Mouse (Mus musculus): ENCODE results near the gene Dppa5a. TPM values are rescaled to one million over a fixed set of nuclear protein-coding genes. Genes with fewer than 3 reads are reported as not detected.
"Not testable (repeated sequence)": the region's sequence is repeated elsewhere in the genome, so short reads cannot be mapped to it uniquely, and the experiment has no call there.

Dppa5a gene
- not detected in 2 replicates for polyA plus RNA-seq (2016; fragmentation: Nextera tagmentation; extraction: Ambion mirVana)

DNA sequence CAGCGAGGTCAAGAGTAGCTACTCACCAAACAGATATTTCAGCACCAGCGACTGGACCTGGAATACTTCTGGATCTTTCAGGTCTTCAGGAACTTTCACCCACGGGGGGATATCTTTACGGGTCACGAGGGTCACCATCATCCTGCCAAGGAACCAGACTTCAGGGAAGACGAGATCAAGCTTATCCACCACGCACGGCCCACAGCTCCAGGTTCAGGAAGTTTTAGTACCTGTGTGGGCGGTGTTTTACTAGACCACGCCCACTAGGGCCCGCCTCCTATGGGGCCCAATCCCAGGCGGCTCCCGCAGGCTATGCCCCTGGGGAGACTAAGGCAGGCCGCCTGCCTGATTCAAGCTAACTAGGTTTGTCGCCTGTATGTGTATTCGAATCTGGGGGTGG lies at the start of gene Dppa5a:
TSS of gene Dppa5a (minus strand) at position 219 of the 400 bp plus-strand sequence.
- not testable (repeated sequence) for H3K4me3 ChIP-seq; H3K4me2 ChIP-seq; H3K27ac ChIP-seq; H3K4me1 ChIP-seq; H3K27me3 ChIP-seq (replicated peaks); H3K36me3 ChIP-seq; H3K9ac ChIP-seq; ATAC-seq; H3K9me3 ChIP-seq (replicated peaks)
- 72% methylated on average over 16 of the region's 16 CpGs for WGBS (ENCODE audit: insufficient replicate concordance)

DNA sequence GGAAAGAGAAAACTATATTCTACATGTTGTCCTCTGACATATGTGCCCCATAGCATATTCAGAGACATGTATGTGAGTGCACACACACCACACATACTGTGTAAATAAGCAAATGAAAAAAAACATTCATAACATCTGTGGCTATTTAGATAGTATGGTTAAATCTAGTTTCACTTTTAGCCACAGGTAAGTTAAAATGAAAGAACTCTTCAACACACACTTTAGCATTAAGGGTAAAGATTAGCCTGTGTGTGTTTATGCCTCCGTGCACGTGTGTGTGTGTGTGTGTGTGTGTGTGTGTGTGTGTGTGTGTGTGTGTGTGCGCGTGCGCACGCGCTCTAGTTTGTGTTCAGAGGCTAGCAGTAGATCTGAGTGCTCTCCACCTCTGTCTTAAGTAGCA lies 33.6 kb upstream of the Dppa5a start:
- Histone ChIP-seq H3K36me3 (no peaks in the 10 kb centered on the region), H3K9me3 (replicated peaks) (no peaks in the 10 kb centered on the region), H3K9ac (no peak overlapping the region), H3K4me2 (no peak overlapping the region), H3K4me3 (no peak overlapping the region), H3K27me3 (replicated peaks) (peaks cover 30% of the 10 kb centered on the region), H3K27ac (no peak overlapping the region), H3K4me1 (no peaks in the 10 kb centered on the region)
- no peak for ATAC-seq
- WGBS (ENCODE audit: insufficient replicate concordance): 75% methylated on average over 7 of the region's 7 CpGs

DNA sequence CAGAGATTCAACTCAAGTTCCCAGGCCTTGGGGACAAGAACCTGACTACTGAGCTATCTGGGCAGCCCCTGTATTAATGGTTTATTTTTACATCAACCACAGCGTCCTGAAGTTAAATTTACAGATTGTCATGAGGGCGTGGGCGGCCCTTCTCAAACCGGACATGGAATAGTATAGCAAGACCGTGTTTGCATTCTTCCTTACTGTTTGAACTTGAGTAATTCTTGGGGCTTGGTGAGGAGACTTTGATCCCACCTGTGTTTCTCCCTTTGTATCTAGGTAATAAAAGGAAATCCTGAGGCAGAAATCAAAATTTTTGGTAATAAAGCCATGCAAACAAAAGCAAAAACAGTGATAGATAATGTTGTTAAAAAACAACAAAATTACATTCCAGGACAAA lies 32.6 kb upstream of the Dppa5a start:
- Histone ChIP-seq H3K27ac (no peak overlapping the region), H3K4me3 (no peak overlapping the region), H3K4me2 (no peak overlapping the region), H3K9ac (no peak overlapping the region), H3K9me3 (replicated peaks) (no peaks in the 10 kb centered on the region), H3K4me1 (peaks cover 8% of the 10 kb centered on the region), H3K36me3 (no peaks in the 10 kb centered on the region), H3K27me3 (replicated peaks) (peaks cover 40% of the 10 kb centered on the region)
- 67% methylated on average over 5 of the region's 5 CpGs for WGBS (ENCODE audit: insufficient replicate concordance)
- no peak for ATAC-seq

DNA sequence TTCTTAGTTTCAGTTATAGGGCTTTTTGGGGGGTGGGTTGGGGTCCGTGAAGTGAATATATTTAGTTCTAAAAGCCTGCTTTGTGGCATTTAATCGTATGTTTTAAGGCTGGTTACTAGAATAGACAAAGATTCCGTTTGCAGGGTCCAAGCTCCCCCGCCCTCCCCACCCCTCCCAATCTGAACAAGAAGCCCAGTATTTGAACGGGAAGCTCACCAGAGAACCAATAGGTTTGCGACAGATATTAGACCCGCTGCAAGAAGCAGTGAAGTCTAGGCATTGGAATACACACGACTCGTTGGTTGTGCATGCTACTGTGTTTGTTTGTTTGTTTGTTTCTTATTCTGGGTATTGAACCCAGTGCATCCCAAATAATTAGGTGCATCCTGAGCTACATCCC lies 28.5 kb upstream of the Dppa5a start:
- no peaks in the 10 kb centered on the region for H3K9me3 ChIP-seq (replicated peaks)
- whole genome bisulfite sequencing (ENCODE audit: insufficient replicate concordance): 44% methylated on average over 9 of the region's 9 CpGs
- H3K9ac ChIP-seq: no peak overlapping the region
- H3K27ac ChIP-seq: no peak overlapping the region
- H3K4me3 ChIP-seq: peak overlapping the region; percentile 45; the same call in 1 of the 2 replicates
- H3K4me2 ChIP-seq: peak overlapping the region; percentile 59; the same call in 1 of the 2 replicates
- H3K36me3 ChIP-seq: no peaks in the 10 kb centered on the region
- no peak for ATAC-seq
- H3K4me1 ChIP-seq: peaks cover 10% of the 10 kb centered on the region
- peaks cover 81% of the 10 kb centered on the region for H3K27me3 ChIP-seq (replicated peaks)

DNA sequence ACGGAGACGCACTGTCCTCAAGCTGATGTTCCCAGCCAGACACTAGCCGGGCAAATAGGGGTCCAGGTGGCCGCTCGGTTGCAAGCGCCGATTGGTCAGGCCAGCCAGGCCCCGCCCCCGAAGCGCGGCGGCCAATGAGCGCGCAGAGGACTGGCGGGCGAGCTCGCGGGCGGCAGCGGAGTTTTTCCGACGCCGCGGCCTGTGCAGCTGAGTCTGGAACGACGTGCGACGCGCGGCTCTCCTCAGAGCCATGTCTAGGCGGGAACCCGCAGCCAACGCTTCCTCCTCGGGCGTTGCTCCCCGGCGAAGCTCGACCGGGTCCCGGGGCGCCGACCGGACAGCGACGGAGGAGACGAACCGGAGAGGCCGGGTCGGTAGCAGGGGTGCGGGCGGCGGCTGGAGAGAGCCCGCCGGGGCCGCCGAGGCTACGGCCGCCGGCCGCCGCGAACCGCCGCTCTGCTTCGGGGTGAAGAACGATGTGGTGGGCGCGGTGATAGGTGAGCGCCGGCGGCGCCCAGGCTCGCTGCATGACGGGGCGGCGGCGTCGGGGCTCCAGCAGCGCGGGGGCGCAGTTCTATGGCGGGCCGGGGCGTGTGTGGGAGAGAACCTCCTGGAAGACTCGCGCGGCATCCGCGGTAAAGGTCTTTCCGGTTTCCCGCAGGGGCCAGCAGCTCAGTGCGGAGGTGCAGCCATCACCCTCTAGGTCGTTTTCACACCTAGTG lies 27.8 kb upstream of the Dppa5a start, which contains the start of gene Ddx43:
TSS of gene Ddx43 (plus strand) at position 148 of the 722 bp plus-strand sequence.
- peaks cover 88% of the 10 kb centered on the region for H3K27me3 ChIP-seq (replicated peaks)
- H3K4me1 ChIP-seq: peaks cover 10% of the 10 kb centered on the region
- peak within 1 kb of the TSS; percentile 45 for H3K4me3 ChIP-seq
- ATAC-seq: 0 out of 2 replicates have a peak, but pooled peaks have one; percentile 40
- no peaks in the 10 kb centered on the region for H3K36me3 ChIP-seq
- H3K9me3 ChIP-seq (replicated peaks): no peaks in the 10 kb centered on the region
- WGBS (ENCODE audit: insufficient replicate concordance): 2% methylated on average over 92 of the region's 93 CpGs
- peak within 1 kb of the TSS; percentile 59 for H3K4me2 ChIP-seq
- no peak within 1 kb of the TSS for H3K27ac ChIP-seq
- H3K9ac ChIP-seq: no peak within 1 kb of the TSS

DNA sequence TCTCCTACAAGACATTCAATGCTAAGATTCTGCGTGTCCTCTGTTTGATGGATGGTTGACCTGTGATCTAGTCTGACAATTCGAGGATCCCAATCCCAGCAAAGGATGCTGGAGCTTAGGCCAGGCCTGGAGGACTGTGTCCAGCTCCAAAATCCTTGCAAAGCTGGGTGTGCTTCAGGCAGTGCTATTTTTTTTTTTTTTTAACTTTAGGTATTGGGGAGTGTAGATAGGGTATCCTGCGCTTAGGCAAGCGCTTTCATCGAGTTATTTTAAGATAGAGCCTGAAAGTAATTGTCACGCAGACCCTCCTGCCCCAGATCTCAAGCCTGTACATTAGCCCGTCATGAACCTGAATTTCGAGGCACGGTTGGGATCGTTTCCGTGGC lies 27.3 kb upstream of the Dppa5a start:
- Histone ChIP-seq H3K9me3 (replicated peaks) (no peaks in the 10 kb centered on the region), H3K27me3 (replicated peaks) (peaks cover 90% of the 10 kb centered on the region), H3K4me2 (peak overlapping the region; percentile 59), H3K27ac (no peak overlapping the region), H3K4me3 (peak overlapping the region; percentile 45), H3K36me3 (no peaks in the 10 kb centered on the region), H3K4me1 (peaks cover 10% of the 10 kb centered on the region), H3K9ac (no peak overlapping the region)
- 27% methylated on average over 11 of the region's 11 CpGs for WGBS (ENCODE audit: insufficient replicate concordance)
- no peak for ATAC-seq

DNA sequence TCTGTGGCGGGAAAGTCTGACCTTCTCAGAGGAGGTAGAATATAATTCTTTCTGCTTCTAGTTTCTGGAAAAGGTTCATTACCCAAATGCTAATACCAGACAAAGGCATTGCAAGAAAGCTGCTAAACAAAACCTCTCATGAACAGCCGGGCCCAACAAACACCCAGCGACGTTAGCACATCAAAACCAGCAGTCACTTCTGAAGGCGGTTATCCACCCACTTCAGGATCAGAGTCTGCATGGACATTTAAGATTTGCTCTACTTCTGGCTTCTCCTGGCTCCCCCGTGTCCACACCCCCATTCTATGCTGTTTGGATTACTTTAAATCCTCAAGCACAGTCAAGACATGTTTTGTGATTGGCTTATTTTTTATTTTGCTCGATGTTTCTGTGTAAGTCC lies 26.6 kb upstream of the Dppa5a start:
- Histone ChIP-seq H3K27me3 (replicated peaks) (peaks cover 89% of the 10 kb centered on the region), H3K9ac (no peak overlapping the region)
- no peak for ATAC-seq

DNA sequence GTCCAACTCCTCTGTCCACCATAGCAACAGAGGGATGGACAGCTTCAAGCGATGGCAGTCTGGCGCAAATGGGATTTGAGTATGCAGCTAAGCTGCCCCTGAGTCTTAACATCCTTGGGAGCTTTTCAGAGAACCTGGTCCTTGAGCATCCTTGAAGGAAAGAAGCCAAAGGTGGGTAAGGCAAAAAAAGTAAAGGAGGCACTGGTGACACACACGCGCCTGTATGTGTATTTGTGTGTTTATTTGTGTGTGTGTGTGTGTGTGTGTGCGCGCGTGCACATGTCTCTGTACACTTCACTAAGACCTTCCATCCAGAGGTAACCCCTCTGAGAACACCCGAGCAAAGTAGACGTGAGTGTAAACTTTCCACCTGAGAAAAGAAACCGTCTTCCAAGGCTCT lies 25.8 kb upstream of the Dppa5a start:
- peaks cover 10% of the 10 kb centered on the region for H3K4me1 ChIP-seq
- no peaks in the 10 kb centered on the region for H3K9me3 ChIP-seq (replicated peaks)
- H3K9ac ChIP-seq: no peak overlapping the region
- peaks cover 87% of the 10 kb centered on the region for H3K27me3 ChIP-seq (replicated peaks)
- WGBS (ENCODE audit: insufficient replicate concordance): 79% methylated on average over 10 of the region's 10 CpGs
- no peaks in the 10 kb centered on the region for H3K36me3 ChIP-seq
- no peak overlapping the region for H3K27ac ChIP-seq
- no peak overlapping the region for H3K4me2 ChIP-seq
- no peak overlapping the region for H3K4me3 ChIP-seq
- no peak for ATAC-seq

More for the DNA sequence above, 26.6 kb upstream of the Dppa5a start:
- 49% methylated on average over 7 of the region's 7 CpGs for WGBS (ENCODE audit: insufficient replicate concordance)
- Histone ChIP-seq H3K9me3 (replicated peaks) (no peaks in the 10 kb centered on the region), H3K4me1 (peaks cover 10% of the 10 kb centered on the region), H3K36me3 (no peaks in the 10 kb centered on the region), H3K4me3 (no peak overlapping the region), H3K27ac (no peak overlapping the region), H3K4me2 (no peak overlapping the region)

DNA sequence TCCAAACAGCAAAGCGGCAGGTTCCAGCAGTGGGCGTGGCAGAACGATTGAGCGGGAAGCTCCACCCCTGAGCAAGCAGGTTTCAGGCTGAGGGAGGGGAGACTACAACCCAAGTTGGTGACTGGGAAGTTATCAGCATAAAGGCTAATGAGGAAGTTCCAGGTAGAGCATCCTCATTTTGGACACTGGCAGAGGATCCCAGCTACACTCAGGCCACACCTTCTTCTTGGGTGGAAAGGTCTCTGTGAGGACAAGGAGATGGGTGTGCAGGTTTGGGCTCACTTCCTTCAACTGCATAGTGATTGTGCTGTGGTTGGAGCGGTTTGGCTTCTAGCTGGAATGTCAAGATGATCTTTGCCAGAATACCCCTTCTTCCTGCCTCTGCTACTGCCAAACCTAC lies 22.0 kb upstream of the Dppa5a start:
- WGBS (ENCODE audit: insufficient replicate concordance): 30% methylated on average over 5 of the region's 5 CpGs

DNA sequence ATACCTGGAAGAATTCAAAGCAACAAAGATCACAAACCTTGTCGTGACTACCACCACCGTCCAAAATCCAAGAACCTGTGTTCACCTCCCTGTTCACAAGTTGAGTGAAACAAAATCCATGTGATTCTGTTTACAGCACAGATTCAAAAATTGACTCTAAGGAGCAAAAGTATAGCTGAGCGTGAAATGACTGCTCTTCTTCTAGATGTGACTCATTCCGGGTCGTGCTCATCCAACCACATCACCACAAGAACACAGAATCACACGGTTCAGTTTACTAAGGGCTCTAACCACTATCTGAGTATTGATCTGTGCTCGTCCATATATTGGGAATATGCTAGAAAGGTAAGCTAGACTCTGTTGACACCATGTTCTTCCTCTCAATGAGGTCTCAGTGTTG lies 19.0 kb upstream of the Dppa5a start:
- ATAC-seq: no peak
- no peak overlapping the region for H3K4me2 ChIP-seq
- no peaks in the 10 kb centered on the region for H3K36me3 ChIP-seq
- 62% methylated on average over 7 of the region's 7 CpGs for WGBS (ENCODE audit: insufficient replicate concordance)
- no peak overlapping the region for H3K9ac ChIP-seq
- H3K4me3 ChIP-seq: no peak overlapping the region
- no peak overlapping the region for H3K27ac ChIP-seq
- peaks cover 22% of the 10 kb centered on the region; the same call in 1 of the 2 replicates for H3K27me3 ChIP-seq (replicated peaks)
- H3K4me1 ChIP-seq: no peaks in the 10 kb centered on the region
- H3K9me3 ChIP-seq (replicated peaks): no peaks in the 10 kb centered on the region

More for the DNA sequence above, 22.0 kb upstream of the Dppa5a start:
- Histone ChIP-seq H3K9ac (no peak overlapping the region), H3K27ac (no peak overlapping the region), H3K4me2 (no peak overlapping the region), H3K9me3 (replicated peaks) (no peaks in the 10 kb centered on the region), H3K27me3 (replicated peaks) (peaks cover 52% of the 10 kb centered on the region), H3K4me1 (no peaks in the 10 kb centered on the region), H3K36me3 (no peaks in the 10 kb centered on the region), H3K4me3 (no peak overlapping the region)
- no peak for ATAC-seq

DNA sequence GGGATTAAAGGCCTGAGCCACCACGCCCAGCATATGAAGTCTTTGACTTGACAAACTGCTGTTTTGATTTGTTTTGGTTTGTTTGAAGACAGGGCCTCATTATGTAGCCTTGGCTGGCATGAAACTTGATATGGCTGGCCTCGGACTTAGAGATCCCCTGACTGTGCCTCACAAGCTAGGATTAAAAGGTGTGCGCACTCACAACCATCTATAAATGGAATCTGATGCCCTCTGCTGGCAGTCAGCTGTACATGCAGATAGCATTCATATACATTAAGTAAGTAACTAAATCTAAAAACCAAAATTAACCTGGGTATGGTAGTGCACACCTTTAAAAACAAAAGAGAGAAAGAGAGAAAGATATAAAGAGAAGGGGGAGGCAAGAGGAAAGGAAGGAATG lies 17.9 kb upstream of the Dppa5a start:
- Histone ChIP-seq H3K36me3 (no peaks in the 10 kb centered on the region), H3K27me3 (replicated peaks) (peaks cover 11% of the 10 kb centered on the region; the same call in 1 of the 2 replicates), H3K4me1 (no peaks in the 10 kb centered on the region), H3K9ac (no peak overlapping the region), H3K4me3 (no peak overlapping the region), H3K27ac (no peak overlapping the region), H3K4me2 (no peak overlapping the region), H3K9me3 (replicated peaks) (no peaks in the 10 kb centered on the region)
- ATAC-seq: no peak
- WGBS (ENCODE audit: insufficient replicate concordance): 45% methylated on average over 3 of the region's 3 CpGs

DNA sequence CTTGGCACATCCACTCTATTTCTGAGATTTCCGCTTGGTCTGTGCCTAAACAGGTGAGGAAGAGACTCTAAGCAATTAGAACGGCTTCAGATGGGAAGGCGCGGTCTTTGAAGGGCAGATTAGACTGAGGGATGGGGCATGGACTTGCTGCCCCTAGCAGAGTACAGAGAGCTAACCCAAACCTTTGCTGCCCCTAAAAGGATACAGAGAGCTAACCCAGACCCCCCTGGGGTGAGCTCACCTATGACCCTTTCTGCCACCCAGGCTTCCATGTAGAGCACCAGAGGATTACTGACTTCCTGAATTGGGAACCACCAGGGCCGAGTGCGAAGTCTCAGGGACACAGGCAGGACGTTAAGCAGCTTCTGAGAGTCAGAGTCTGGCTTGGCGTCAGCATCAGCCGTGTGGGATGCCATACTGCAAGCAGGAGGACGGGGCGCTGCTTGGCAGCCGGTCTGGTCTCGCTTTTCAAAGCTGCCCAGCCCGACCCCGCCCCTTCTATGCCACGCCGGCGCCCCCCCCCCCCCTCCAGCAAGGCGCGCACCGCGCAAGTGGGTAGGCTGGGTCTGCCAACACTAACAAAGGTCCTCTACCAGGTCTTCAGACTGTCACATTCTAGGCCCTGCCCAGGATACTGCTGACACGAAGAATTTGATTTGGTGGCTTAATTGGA lies 10.3 kb upstream of the Dppa5a start, which contains the start of gene Ooep:
TSS of gene Ooep (minus strand) at position 613 of the 673 bp plus-strand sequence.
- Histone ChIP-seq H3K4me3 (peak within 1 kb of the TSS; percentile 15), H3K27me3 (replicated peaks) (peaks cover 53% of the 10 kb centered on the region)
- no peak for ATAC-seq

More for the DNA sequence above, 10.3 kb upstream of the Dppa5a start, which contains the start of gene Ooep:
- H3K9ac ChIP-seq: no peak within 1 kb of the TSS
- H3K4me1 ChIP-seq: peaks cover 7% of the 10 kb centered on the region; the same call in 1 of the 2 replicates
- H3K9me3 ChIP-seq (replicated peaks): no peaks in the 10 kb centered on the region
- 8% methylated on average over 22 of the region's 23 CpGs for WGBS (ENCODE audit: insufficient replicate concordance)
- H3K4me2 ChIP-seq: peak within 1 kb of the TSS; percentile 52
- no peaks in the 10 kb centered on the region for H3K36me3 ChIP-seq
- no peak within 1 kb of the TSS for H3K27ac ChIP-seq

Data from liver, embryonic 12.5 days (tissue).